Mouse (Mus musculus) liver, postnatal 0 days (tissue): ENCODE data around the gene Rpl29. TPM values are rescaled to one million over a fixed set of nuclear protein-coding genes. Genes with fewer than 3 reads are reported as not detected.

Source experiments
- ATAC-seq: fragments of 200-750 bp; cut with Nextera tagmentation; 2 replicates; pipeline ENCODE4 v1.8.0; 2017; ENCODE audit warnings: mild to moderate bottlenecking, moderate library complexity
- DNase-seq: peaks from one replicate; pipeline ENCODE4 v3.0.0-alpha.2; 2016
- H3K27ac ChIP-seq: fragments of 300-500 bp; sonication (generic); 2 replicates; pipeline ENCODE4 v1.5.1; 2014; ENCODE audit warnings: antibody characterized with exemption, moderate library complexity, mild to moderate bottlenecking, low read depth
- H3K27me3 ChIP-seq: fragments of 300-500 bp; sonication (generic); 2 replicates; pipeline ENCODE4 v1.6.1; 2014; ENCODE audit warnings: low read length, control low read depth, mixed read lengths; ENCODE audit not compliant: insufficient read depth
- H3K36me3 ChIP-seq: fragments of 300-500 bp; sonication (generic); replicated peaks from 2 replicates; pipeline ENCODE4 v1.6.1; 2014; ENCODE audit warnings: mild to moderate bottlenecking, control low read depth, low read length, moderate library complexity, mixed read lengths; ENCODE audit not compliant: insufficient read depth
- H3K4me1 ChIP-seq: fragments of 300-500 bp; sonication (generic); 2 replicates; pipeline ENCODE4 v1.6.1; 2014; ENCODE audit warnings: antibody characterized with exemption, mild to moderate bottlenecking, control low read depth; ENCODE audit not compliant: insufficient read depth
- H3K4me2 ChIP-seq: fragments of 300-500 bp; sonication (generic); 2 replicates; pipeline ENCODE4 v1.6.1; 2014; ENCODE audit warnings: low read depth, mild to moderate bottlenecking, low read length, moderate library complexity, mixed read lengths
- H3K4me3 ChIP-seq: fragments of 300-500 bp; sonication (generic); 2 replicates; pipeline ENCODE4 v1.5.1; 2014; ENCODE audit warnings: low read depth, low read length
- H3K9ac ChIP-seq: fragments of 300-500 bp; sonication (generic); replicated peaks from 2 replicates; pipeline ENCODE4 v1.6.1; 2014; ENCODE audit warnings: mild to moderate bottlenecking, moderate library complexity
- H3K9me3 ChIP-seq: fragments of 300-500 bp; sonication (generic); 2 replicates; pipeline ENCODE4 v1.6.1; 2016; ENCODE audit warnings: mild to moderate bottlenecking, control low read depth, low read length, mixed read lengths
- CTCF ChIP-seq: sonication (generic); IDR thresholded peaks from 2 replicates; pipeline ENCODE4 v1.5.1; 2016; ENCODE audit warnings: antibody characterized with exemption, low read depth
- EP300 ChIP-seq: IDR thresholded peaks from 2 replicates; pipeline ENCODE4 v1.6.1; 2016; ENCODE audit warnings: antibody characterized with exemption, low read depth, mild to moderate bottlenecking
- WGBS: fragments of 180-500 bp; shearing (Covaris S2); extraction: QIAGEN DNeasy Blood & Tissue Kit; methylation state at CpG from one replicate; pipeline ENCODE4 v1.1.7; 2014; ENCODE audit not compliant: insufficient replicate concordance; 5-methylcytosine and 5-hydroxymethylcytosine counted together
- polyA plus RNA-seq: library from polyadenylated mRNA; unstranded; fragments of >200 nt; fragmentation: Nextera tagmentation; extraction: Ambion mirVana; gene quantifications from 2 replicates; pipeline ENCODE4 v1.2.1, GENCODE M21; 2015

The Rpl29 gene
- polyA plus RNA-seq, 1 experiment from 2014 or later: 486 TPM

GRCm38 (mm10) chr9:106466721-106467120, 37.5 kb downstream of the Rpl29 start:
- no peaks in the 10 kb centered on the region for H3K9me3 ChIP-seq
- H3K4me2 ChIP-seq: no peak overlapping the region
- no peak overlapping the region for H3K27ac ChIP-seq
- H3K4me1 ChIP-seq: 0 out of 2 replicates have a peak, but pooled peaks cover 9% of the 10 kb centered on the region
- no peak for TF ChIP-seq CTCF
- no peak for TF ChIP-seq EP300
- DNase-seq (no peak), ATAC-seq (no peak)
- 77% methylated on average over 6 of the region's 6 CpGs for WGBS
- no peak overlapping the region for H3K9ac ChIP-seq
- H3K27me3 ChIP-seq: peaks cover 24% of the 10 kb centered on the region
- no peaks in the 10 kb centered on the region for H3K36me3 ChIP-seq
- H3K4me3 ChIP-seq: no peak overlapping the region

- H3K4me3 ChIP-seq: no peak overlapping the region
- H3K4me1 ChIP-seq: 0 out of 2 replicates have a peak, but pooled peaks cover 9% of the 10 kb centered on the region
- H3K27ac ChIP-seq: no peak overlapping the region
- DNase-seq (no peak), ATAC-seq (no peak)
- no peak overlapping the region for H3K4me2 ChIP-seq
- no peak overlapping the region for H3K9ac ChIP-seq
- no peaks in the 10 kb centered on the region for H3K9me3 ChIP-seq
- no peak for TF ChIP-seq CTCF
- no peak for TF ChIP-seq EP300
- H3K36me3 ChIP-seq: no peaks in the 10 kb centered on the region
- WGBS: 80% methylated on average over 7 of the region's 7 CpGs
- peaks cover 24% of the 10 kb centered on the region for H3K27me3 ChIP-seq
Observed at GRCm38 (mm10) chr9:106467746-106468145, 38.5 kb downstream of the Rpl29 start.

- H3K4me1 ChIP-seq: 0 out of 2 replicates have a peak, but pooled peaks cover 9% of the 10 kb centered on the region
- H3K9ac ChIP-seq: no peak overlapping the region
- no peaks in the 10 kb centered on the region for H3K9me3 ChIP-seq
- WGBS: 40% methylated on average over 6 of the region's 6 CpGs
- no peak overlapping the region for H3K4me2 ChIP-seq
- peaks cover 20% of the 10 kb centered on the region for H3K27me3 ChIP-seq
- H3K36me3 ChIP-seq: no peaks in the 10 kb centered on the region
- TF ChIP-seq CTCF: peak; percentile 20; the same call in 1 of the 2 replicates
- no peak for TF ChIP-seq EP300
- H3K27ac ChIP-seq: no peak overlapping the region
- ATAC-seq (no peak), DNase-seq (no peak)
- no peak overlapping the region for H3K4me3 ChIP-seq
Observed at GRCm38 (mm10) chr9:106469317-106469716, 40.1 kb downstream of the Rpl29 start.

GRCm38 (mm10) chr9:106469776-106470175, 40.5 kb downstream of the Rpl29 start:
- Histone ChIP-seq H3K4me3 (no peak overlapping the region), H3K27me3 (peaks cover 15% of the 10 kb centered on the region), H3K27ac (no peak overlapping the region), H3K4me2 (no peak overlapping the region), H3K4me1 (0 out of 2 replicates have a peak, but pooled peaks cover 7% of the 10 kb centered on the region), H3K9ac (no peak overlapping the region), H3K36me3 (no peaks in the 10 kb centered on the region), H3K9me3 (no peaks in the 10 kb centered on the region)
- WGBS: 37% methylated on average over 9 of the region's 9 CpGs
- ATAC-seq (no peak), DNase-seq (no peak)
- TF ChIP-seq EP300: no peak
- TF ChIP-seq CTCF: no peak

- TF ChIP-seq CTCF: no peak
- no peak for TF ChIP-seq EP300
- Histone ChIP-seq H3K27ac (no peak overlapping the region), H3K36me3 (no peaks in the 10 kb centered on the region), H3K27me3 (peaks cover 1% of the 10 kb centered on the region; the same call in 1 of the 2 replicates), H3K4me1 (peaks cover 5% of the 10 kb centered on the region), H3K9me3 (no peaks in the 10 kb centered on the region), H3K9ac (no peak overlapping the region), H3K4me2 (peak overlapping the region; percentile 29; the same call in 1 of the 2 replicates), H3K4me3 (no peak overlapping the region)
- DNase-seq: no peak
- 72% methylated on average over 14 of the region's 14 CpGs for WGBS
- no peak for ATAC-seq
Observed at GRCm38 (mm10) chr9:106470991-106471750, 41.9 kb downstream of the Rpl29 start.

GRCm38 (mm10) chr9:106471892-106472291, 42.6 kb downstream of the Rpl29 start:
- peaks cover 8% of the 10 kb centered on the region for H3K4me1 ChIP-seq
- H3K4me3 ChIP-seq: no peak overlapping the region
- TF ChIP-seq CTCF: no peak
- TF ChIP-seq EP300: no peak
- no peaks in the 10 kb centered on the region for H3K27me3 ChIP-seq
- ATAC-seq (no peak), DNase-seq (peak; percentile 46)
- no peaks in the 10 kb centered on the region for H3K9me3 ChIP-seq
- H3K4me2 ChIP-seq: peak overlapping the region; percentile 29; the same call in 1 of the 2 replicates
- H3K36me3 ChIP-seq: no peaks in the 10 kb centered on the region
- H3K27ac ChIP-seq: peak overlapping the region; percentile 34
- 63% methylated on average over 5 of the region's 5 CpGs for WGBS
- H3K9ac ChIP-seq: no peak overlapping the region
